Mouse (Mus musculus) olfactory bulb, adult 2 months (tissue): Measurements from ENCODE around the gene C1qtnf1.

ENCODE experiments used
- CTCF ChIP-seq: fragments of 200-500 bp; IDR thresholded peaks from 2 replicates; pipeline ENCODE4 v1.5.1; 2012; ENCODE audit warnings: low read depth, mild to moderate bottlenecking, low read length, moderate library complexity; ENCODE audit not compliant: insufficient read depth
- POLR2A ChIP-seq: fragments of 200-500 bp; IDR thresholded peaks from 2 replicates; pipeline ENCODE4 v1.6.1; 2012; ENCODE audit warnings: mild to moderate bottlenecking, low read depth, low read length, moderate library complexity; ENCODE audit not compliant: insufficient read depth

DNA sequence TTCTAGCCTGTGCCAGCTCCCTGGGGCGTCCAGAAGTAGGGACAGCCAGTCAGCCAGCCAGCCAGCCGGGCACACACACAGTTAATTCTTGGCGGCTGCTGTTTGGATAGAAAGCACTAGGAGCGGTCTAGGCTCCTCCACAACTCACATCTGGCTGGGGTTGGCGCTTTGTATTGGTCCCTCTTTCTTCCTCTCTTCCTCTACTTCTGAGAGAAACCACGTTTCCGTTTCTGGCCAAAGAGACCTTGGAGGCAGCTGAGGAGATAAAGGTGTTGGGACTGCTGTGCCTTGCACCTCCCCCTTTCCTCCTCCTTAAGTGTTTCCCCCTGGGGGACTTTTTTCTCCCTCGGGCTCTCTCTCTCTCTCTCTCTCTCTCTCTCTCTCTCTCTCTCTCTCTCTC, at the start of gene C1qtnf1:
- TF ChIP-seq CTCF = no peak
- TF ChIP-seq POLR2A = no peak
